Mouse (Mus musculus): ENCODE measurements around the gene Tiparp.

GRCm38 (mm10) chr3:65540906-65541551 lies 12.8 kb downstream of the Tiparp start:
- TF ChIP-seq CTCF (conservative IDR thresholded peaks at IDR 0.05; ENCODE audit: insufficient read depth, insufficient read length, low read depth, low read length) (no peak), POLR2A (IDR thresholded peaks at IDR 0.05; ENCODE audit: low read depth, low read length) (no peak)

Measured in kidney, adult 2 months (tissue).